Mouse (Mus musculus): ENCODE measurements at regions not wholly inside any gene's neighbourhood (a gene's known extent, or its start where the extent isn't known, plus 50 kb on each side); places are given as distances from the start of the nearest gene placed in this dataset.
"Not testable (repeated sequence)": the region's sequence is repeated elsewhere in the genome, so short reads cannot be mapped to it uniquely, and the experiment has no call there.

DNA sequence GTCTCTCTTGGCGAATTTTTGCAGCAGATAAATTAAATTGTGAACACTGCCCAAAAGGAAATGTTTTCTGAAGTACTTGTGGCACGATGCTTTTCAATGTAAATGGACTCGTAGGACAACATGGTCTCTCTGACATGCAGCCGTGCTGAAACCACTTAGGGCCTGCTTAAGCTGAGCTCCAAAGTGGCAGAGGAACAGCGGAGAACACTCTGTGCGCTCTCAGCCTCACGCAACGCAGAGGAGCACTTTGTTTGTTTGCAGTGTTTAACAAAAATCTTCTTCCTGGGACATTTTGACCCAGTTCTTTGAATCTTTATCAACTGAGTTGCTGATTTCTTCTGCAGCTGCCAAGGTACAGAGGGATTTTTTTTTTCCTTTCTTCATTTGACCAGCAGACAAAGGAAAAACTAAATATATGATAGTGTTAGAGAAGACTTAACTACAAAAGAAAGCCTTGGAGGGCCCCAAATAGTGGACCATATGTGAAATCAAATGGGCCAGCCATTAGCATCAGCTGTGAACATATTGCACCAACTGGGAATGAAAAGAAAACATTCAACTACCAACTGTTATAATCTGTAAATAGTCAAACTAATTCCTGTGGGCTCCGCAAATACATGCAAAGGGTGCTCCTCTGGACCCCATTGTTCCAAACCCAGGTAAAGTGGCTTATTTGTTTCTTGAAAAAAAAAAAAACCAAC is 639.5 kb downstream of the Rwdd3 start:
- no peak for DNase-seq (ENCODE audit: extremely low read depth, low read depth)

DNA sequence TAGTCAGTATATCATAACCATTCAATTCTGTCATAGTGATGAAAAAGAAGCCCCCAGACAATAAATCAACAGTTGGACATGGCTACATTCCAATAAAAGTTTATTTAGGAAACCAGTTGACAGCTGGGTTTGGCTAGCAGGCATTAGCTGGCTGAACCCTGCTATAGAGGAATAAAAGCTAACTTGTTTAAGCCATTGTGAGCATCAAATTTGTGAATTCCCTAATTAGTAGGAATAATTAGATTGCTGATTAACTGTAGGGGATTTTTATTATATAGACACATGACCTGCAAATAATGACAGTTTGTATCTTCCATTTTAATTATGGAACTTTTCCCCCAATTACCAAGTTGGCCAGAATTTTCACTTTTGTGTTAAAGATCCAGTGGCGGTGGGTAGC is 659.8 kb downstream of the Rwdd3 start:
- DNase-seq (ENCODE audit: extremely low read depth, low read depth): no peak

DNA sequence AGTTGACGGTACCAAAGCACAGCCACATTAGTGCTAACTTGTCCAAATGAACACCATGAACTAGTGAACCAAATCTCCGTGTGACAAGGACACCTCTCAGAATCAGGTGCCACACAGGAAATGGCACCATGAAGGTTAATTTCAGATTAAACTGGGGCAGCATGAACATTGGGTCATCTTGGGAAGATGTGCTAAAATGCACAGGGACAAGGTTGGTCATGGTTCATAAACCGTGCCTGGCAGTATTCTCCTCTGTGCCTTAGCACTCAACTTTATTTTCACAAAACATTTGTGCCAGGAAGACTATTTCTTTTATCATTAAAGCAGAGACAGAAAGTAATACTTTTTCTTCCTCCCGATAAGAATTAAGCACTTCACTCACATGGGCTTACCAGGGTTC is 672.6 kb downstream of the Rwdd3 start:
- no peak for DNase-seq (ENCODE audit: extremely low read depth, low read depth)

DNA sequence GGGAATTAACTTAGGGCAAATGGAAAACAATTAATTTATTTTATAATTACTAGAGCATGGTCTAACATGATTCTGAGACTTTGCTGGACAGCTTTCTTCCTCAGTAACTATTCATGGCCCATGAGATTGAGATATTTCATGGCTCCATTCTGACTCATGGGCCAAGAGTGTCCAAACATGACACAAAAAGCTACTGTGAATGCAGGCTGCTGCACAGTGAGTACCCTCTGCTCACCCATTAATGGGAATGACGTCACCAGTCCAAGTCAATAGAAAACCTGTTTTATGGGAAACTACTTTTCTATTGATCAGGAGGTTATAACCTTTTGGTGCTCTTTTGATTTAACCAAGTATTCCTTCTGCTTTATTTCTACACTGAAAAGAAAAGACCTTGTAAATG is 693.6 kb downstream of the Rwdd3 start:
- no peak for DNase-seq (ENCODE audit: extremely low read depth, low read depth)

DNA sequence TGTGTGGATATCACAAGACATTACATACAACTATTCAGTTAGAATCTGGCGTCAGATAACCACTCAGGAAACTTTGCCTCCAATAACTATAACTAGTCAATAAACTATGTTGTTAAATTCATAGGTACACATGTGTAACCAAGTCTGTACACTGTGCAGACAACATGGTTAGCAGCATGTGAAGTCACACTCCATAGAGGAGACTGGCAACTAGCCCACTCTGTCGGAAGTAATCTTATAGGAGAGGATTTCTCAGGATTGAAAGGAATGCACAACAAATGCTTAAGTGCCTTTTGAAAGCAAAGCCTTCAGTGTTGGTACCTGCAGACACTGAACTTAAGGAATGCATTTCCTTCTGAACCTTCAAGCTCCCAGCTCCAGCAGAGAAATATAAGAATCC is 693.0 kb upstream of the Ptbp2 start:
- DNase-seq (ENCODE audit: extremely low read depth, low read depth): no peak

DNA sequence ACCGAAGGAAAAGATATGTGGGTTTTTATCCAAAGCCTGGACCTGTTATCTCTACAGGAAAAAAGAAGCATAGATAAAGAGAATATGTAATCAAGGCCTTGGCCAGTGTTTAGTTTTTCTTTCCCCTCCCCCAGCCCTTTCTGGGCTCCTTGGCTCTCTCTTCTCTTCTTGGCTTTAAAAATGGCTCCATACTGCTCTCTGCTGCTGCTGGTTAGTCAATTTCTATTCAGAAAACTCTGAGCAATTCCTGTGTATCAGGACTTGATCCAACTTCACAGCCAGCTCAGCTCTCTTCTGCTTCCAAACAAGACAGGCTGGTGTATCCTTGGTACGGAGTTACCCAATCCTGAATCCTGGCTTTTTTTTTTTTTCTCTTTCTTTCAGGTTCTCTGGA is 689.4 kb upstream of the Ptbp2 start:
- DNase-seq (ENCODE audit: extremely low read depth, low read depth): no peak

DNA sequence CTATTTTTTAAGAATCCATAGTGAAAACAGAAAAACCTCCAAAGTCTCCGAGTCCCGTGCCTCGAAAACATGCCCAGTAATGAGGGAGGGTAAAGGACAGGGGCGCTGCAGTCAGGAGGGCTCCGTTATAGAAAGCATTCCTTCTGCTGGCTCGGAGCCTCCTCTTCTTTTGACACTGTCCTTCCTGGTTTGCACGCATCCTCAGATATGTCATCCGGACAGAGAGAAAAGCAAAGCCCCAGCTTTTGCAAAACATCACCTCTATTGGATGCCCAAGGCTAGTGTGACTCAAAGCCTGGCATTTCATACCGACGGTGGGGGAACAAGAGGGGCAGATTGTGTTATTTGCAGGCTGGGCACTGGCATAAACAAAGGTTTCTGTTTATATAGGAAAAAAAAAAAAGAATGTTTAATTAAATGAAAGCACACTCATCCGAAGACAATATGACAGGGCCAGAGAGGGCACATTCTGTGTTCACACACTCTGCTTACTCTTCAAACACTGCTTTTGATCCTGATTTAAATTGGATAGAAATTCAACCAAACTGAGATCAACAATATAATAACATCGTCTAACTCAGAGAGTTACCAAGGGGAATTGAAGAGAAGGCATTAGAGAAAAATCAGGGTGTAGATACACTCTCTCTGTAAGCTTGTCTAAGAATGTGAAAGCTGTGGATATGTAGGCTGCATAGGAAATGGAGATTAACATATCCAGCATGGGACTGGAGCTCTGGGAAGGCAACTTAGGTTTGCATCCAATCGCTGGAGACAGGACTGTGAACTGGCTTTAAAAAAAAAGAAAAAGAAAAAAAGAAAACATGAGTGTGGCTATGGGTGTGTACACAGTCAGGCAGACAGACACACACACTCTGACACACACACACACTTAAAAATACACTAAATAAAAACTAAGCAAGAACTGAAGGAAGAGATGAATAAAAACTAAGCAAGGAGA is 688.7 kb upstream of the Ptbp2 start:
- no peak for DNase-seq (ENCODE audit: extremely low read depth, low read depth)

DNA sequence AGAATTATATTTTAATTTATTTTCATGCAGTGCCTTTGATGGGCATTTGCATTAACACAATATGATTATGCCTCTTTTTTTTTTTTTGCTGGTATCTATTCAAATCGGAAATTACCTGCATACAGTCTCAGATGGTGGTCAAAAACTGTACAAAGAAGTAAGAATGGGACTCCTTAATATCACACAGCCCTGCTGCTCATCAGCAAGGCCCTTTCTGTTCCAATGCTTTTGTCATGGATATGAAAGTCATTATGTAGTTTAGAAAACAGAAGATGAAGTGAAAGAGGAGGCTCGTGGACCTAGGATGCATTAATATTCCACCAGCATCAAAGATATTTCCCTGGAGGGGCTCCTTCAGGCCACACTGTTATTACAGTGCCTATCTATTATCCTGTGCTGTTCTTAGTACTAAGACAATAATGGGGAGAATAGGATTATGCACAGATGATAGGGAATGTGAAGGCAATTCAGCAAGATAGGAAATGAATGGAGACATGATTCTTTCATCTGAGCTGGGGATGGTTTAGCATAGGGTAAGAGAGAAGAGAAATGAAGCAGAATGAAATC is 687.7 kb upstream of the Ptbp2 start:
- DNase-seq (ENCODE audit: extremely low read depth, low read depth): no peak

DNA sequence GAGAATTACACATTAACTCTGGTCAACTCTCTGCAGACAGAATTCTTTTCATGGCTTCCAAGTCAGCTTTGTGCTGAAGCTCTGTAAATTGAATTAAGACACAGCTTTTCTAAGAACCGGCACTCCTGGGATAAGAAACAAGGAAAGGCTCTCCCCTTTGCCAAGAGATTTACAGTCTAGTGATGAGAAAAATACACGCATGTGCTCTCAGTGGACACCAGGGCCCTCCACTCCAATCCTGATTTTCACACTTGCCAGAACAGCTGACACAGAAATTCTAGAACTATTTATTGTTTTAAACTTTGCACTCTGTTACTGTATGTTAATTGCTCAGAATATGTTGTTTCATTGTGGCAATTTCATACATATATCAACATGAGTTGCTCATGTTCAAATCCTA is 684.6 kb upstream of the Ptbp2 start:
- DNase-seq (ENCODE audit: extremely low read depth, low read depth): no peak

DNA sequence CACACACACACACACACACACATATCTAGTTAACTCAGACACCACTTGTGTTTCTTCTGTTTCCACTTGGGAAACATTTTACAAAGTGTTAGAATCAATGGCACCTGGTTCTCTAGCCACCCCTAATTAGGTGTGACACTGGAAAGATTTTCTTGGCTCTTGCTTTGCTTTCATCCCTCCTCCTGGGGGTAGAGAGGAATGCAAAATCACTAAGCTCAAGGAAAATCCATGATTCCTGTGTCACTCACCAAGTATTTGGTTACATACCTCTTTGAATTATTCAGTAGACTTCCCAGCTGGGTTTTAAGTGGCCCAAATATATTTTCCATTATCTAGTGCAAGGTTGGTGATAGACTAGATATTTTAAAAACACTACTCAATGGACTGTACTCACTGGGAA is 676.5 kb upstream of the Ptbp2 start:
- DNase-seq (ENCODE audit: extremely low read depth, low read depth): no peak

DNA sequence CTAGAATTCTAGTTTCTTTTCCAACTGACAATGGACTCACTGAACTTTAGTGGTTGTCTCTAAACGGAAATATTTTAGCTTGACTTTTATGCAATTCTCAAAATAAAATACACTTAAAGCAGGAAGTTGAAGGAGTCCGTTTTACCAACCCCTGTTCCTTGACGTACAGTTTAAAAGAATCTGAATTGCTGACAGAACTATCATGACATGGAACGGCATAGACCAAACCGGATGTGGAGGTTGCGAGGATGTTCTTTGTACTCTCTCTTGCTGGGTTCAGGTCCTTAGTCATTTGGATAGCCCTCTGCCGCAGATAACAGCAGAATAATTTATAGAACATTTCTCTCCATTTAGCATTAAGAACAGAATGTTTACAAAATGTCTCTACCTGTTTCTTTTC is 673.6 kb upstream of the Ptbp2 start:
- no peak for DNase-seq (ENCODE audit: extremely low read depth, low read depth)

DNA sequence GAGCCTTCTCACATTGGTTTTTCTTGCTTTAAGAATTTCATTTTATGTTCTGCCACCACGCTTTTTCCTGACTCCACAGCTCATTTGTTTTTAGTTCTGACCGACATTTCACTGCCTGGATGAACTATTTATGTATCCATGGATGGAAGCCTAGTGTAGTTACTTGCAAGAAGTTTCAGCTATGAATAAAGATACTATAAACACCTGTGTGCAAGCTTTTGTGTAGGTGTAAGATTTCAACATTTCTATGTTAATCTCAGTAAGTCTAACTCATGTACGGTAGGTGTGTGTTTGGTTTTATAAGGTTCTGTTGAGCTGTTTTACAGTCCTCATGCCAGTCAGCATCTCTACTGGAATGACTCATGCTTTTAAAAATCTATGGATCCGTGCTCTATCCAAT is 656.9 kb upstream of the Ptbp2 start:
- DNase-seq (ENCODE audit: extremely low read depth, low read depth): no peak

DNA sequence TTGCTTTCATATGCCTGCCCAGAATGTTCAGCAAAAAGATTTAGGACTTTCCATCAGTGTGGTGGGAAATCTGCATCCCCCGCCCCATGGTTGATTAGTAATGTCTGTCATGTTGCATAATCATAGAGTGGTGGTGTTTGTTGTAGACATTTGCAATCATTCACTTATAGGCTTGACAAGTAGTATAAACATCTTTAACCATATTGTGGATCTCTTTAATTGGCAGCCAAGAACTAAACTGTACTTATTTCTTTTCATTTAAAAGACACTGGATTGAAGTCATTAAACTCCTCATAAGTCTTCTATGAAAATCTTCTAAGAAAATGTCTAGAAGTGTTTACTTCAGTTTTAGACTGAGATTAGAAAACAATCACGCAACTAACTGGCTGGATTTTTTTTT is 646.0 kb upstream of the Ptbp2 start:
- no peak for DNase-seq (ENCODE audit: extremely low read depth, low read depth)

DNA sequence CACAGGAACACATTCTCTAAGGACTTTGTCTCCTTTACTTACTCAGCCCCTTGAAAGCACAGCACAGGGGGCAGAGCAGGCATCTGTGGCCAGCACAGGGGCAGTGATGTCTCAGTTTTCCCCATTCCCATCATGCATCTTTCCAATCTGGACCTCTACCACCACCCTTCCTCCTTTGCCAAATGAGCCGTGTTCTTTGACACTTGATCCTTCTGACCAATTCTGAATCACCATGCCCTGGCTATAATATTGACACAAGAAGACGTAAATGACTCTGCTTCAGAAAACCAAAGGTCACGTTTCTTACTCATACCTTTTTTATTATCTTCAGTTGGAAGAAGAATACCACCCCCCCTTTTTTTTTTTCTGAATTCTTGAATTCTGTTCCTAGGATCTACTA is 632.4 kb upstream of the Ptbp2 start:
- DNase-seq (ENCODE audit: extremely low read depth, low read depth): no peak

DNA sequence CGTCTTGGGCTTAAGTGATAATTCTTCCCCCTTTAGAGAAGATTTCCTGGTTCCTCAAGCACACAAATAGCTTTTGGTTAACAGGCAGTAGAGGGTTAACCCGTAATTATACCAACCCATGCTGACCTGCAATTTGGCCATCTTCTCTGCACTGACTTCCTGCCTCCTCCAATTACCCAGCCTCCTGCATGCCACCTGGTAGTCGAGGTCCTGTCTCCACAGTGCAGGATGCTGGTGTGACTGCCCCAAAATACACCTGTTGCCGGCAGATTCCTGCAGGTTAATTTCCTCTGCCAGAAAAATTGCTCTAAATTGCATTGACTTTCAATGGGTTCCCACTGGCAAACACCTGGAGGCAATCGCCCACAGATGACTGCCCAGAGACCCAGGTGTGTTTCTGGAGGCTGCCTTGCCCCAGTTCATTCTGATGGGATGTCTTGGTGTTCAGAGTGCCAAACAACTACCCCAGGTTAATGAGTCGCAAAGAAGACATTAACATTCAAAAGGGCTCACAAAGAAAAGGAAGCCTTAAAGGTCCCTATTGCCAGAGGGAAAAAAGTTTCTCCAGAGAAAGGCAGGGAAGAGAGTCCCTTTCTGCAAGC is 591.5 kb upstream of the Ptbp2 start:
- no peak for DNase-seq (ENCODE audit: extremely low read depth, low read depth)

DNA sequence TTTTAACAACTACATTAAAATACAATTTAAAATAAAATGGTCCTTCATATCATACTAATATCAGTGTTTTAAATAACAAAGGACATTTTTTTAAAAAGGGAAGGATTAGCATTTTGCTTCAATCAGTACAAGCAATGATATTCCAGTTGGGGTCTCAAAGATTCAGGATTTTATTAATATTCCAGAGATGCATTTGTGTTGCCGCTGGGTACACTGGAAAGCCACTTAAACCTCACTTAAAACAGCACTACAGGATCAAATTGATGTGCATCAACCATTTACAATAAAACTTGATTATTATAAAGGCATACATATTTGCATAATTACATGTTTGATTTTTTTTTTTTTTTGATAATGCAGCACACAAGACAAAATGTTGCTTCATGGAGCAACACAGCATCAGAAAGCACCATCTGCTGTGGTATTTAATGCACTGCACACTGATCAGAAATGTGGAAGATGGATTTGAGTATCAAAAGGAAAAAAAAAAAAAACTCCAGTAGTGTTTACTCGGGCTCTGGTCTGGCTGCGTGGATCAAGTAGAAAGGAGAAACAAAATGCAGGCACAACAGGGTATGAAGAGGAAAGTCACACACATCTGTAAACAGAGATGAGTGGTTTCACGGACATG is 558.6 kb upstream of the Ptbp2 start:
- no peak for DNase-seq (ENCODE audit: extremely low read depth, low read depth)

DNA sequence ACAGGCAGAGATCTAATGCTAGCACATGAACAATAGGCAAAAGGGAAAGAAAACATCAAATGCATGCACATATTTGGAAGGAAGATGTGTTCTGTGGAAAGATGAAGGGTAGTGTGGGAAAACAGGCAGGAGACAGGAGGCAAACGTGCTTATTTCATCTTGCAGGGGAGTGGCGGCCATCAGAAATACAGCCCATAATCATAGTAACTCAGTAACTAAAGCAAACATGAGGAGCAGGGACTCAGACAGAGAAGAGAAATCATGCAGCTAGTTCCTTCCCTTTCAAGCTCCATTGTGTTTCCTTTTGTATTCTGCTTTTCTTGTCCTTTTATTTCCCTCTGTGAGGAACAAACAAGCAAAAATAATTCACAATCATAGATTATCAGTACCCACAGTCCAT is 557.6 kb upstream of the Ptbp2 start:
- no peak for DNase-seq (ENCODE audit: extremely low read depth, low read depth)

DNA sequence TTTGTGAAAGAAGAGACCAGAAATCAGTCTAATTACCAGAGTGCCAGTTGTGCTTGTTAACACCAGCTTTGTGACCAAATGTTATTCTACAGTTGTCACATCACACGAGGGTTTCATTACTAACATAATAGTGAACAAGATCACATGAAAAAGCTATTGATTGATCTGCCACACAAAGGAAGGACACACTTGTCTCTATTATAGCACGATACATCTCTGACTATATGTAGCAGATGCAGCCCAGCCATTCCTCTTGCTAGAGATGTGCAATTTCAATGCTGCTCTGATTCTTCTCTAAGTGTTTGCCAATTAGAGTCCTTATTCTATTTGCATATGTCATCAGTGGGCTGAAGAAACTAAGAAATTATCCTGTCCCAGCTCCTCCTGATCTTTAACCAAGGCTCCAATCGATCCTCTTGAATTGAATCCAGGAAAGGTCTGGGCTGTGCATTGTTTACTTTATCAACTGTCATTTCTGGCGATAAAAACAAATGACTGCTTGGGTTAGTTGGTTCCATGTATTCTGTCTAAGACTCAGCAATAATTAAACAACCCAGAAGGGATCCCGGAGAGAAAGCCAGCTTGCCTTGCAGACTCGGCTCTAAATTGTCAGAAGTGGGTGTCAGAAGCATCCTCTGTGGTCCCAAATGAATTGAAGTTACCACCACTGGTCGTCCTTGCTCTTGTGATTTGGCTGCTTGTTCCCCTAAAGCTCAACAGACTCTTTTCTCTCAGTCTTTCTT is 551.7 kb upstream of the Ptbp2 start:
- no peak for DNase-seq (ENCODE audit: extremely low read depth, low read depth)

DNA sequence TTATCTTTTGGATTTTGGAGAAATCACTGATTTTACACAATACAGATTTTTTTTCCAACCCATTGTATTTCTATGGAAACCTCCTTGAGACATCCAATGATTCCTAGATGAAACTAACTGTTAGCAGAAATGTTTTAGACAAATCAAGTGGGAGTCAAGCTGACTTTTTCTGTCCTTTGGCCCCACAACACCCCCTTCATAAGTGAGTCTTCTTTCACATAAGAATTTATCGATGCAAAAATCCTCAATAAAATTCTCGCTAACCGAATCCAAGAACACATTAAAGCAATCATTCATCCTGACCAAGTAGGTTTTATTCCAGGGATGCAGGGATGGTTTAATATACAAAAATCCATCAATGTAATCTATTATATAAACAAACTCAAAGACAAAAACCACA is 522.8 kb upstream of the Ptbp2 start:
- DNase-seq (ENCODE audit: extremely low read depth, low read depth): not testable (repeated sequence)

DNA sequence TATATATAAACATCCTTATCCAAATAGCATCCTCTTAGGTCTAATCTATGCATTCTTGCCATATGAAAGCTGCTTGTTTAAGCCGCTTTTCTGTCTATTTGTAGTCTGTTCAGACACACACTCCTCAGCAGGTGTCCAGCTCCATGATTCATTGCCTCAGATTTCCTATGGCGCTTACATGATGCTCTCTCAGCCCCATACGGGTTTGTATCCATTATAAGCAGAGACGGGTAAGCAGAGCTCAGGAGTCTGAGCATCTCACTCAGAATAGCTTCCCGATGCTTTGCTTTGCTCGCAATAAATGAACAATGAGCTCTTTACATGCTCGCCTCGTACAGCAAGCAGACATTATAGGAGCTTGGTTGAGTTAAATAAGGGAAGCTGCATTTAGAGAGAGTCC is 521.3 kb upstream of the Ptbp2 start:
- DNase-seq (ENCODE audit: extremely low read depth, low read depth): no peak
